In genomic region chr6:87730591-87731462, GRCm38 (mm10) we compare ENCODE assay signal across 8 mouse cellular contexts. TPM values are rescaled to one million over a fixed set of nuclear protein-coding genes. Genes with fewer than 3 reads are reported as not detected.
A peak's percentile ranks its signal among the peaks of the same experiment; 100 is the strongest.
DNase-seq lines count a peak whose midpoint lies in the region; ATAC-seq and TF ChIP-seq lines count a peak whose summit lies in the region.

Gene Efcc1 (plus strand): TSS chr6:87730869.

- peak; percentile 63 for DNase-seq in forebrain, postnatal 0 days
- peak; percentile 70 for DNase-seq in heart, postnatal 4 days
- peak; percentile 33 to 50 for DNase-seq in layer of hippocampus, adult 2 months (ENCODE audit: low spot score in 2 of 2)
- DNase-seq in lung, adult 18-20 months = peak; percentile 46 to 62
- DNase-seq in ovary, postnatal 36 days (ENCODE audit: low spot score) = peak; percentile 50
- DNase-seq in spleen, postnatal 14 days (ENCODE audit: low spot score in 2 of 2) = no peak

- no peaks in the 10 kb centered on the region; the same call in 1 of the 2 replicates for H3K9me3 ChIP-seq in E14TG2a.4 (ENCODE audit: low read length)
- no peaks in the 10 kb centered on the region for H3K9me3 ChIP-seq in forebrain, postnatal 0 days (ENCODE audit: low read length)

- 2% methylated on average over 83 of the region's 90 CpGs for WGBS in forebrain, postnatal 0 days

- H3K4me2 ChIP-seq in forebrain, postnatal 0 days (ENCODE audit: low read depth) = peak within 1 kb of the TSS; percentile 94

- peak; percentile 79 for ATAC-seq in forebrain, postnatal 0 days

- H3K9ac ChIP-seq in forebrain, postnatal 0 days = peak within 1 kb of the TSS; percentile 63

- no peak within 1 kb of the TSS for H3K27ac ChIP-seq in bone marrow macrophage, adult 2 months (ENCODE audit: insufficient read depth, low read depth, low read length)
- peak within 1 kb of the TSS; percentile 72 for H3K27ac ChIP-seq in forebrain, postnatal 0 days (ENCODE audit: low read depth, low read length)
- peak within 1 kb of the TSS; percentile 89 for H3K27ac ChIP-seq in layer of hippocampus, adult 2 months

- H3K4me3 ChIP-seq in E14TG2a.4 (replicated peaks; ENCODE audit: low read length) = peak within 1 kb of the TSS; percentile 82
- H3K4me3 ChIP-seq in bone marrow macrophage, adult 2 months (ENCODE audit: insufficient read depth, low read length) = 0 out of 2 replicates have a peak within 1 kb of the TSS, but pooled peaks have one; percentile 5
- H3K4me3 ChIP-seq in forebrain, postnatal 0 days (ENCODE audit: low read depth, low read length) = peak within 1 kb of the TSS; percentile 58
- peak within 1 kb of the TSS; percentile 63 for H3K4me3 ChIP-seq in layer of hippocampus, adult 2 months

- no peak for TF ChIP-seq POLR2A in bone marrow macrophage, adult 2 months (IDR thresholded peaks at IDR 0.05; ENCODE audit: borderline replicate concordance, low read depth, low read length)

- TF ChIP-seq CTCF in E14TG2a.4 (conservative IDR thresholded peaks at IDR 0.05; ENCODE audit: low read length) = no peak
- TF ChIP-seq CTCF in bone marrow macrophage, adult 2 months (IDR thresholded peaks at IDR 0.05; ENCODE audit: low read depth, low read length) = no peak
- TF ChIP-seq CTCF in forebrain, postnatal 0 days (IDR thresholded peaks at IDR 0.05; ENCODE audit: low read depth) = no peak; the same call in 1 of the 2 replicates
- peak; percentile 50 for TF ChIP-seq CTCF in layer of hippocampus, adult 2 months (conservative IDR thresholded peaks at IDR 0.05)

- peaks cover 85% of the 10 kb centered on the region for H3K27me3 ChIP-seq in E14TG2a.4 (ENCODE audit: insufficient read depth, low read length)
- peaks cover 27% of the 10 kb centered on the region for H3K27me3 ChIP-seq in forebrain, postnatal 0 days (ENCODE audit: insufficient read depth, low read length)

- no peaks in the 10 kb centered on the region for H3K36me3 ChIP-seq in E14TG2a.4 (ENCODE audit: insufficient read depth, low read length)
- H3K36me3 ChIP-seq in forebrain, postnatal 0 days (ENCODE audit: insufficient read depth) = no peaks in the 10 kb centered on the region

- peaks cover 31% of the 10 kb centered on the region for H3K4me1 ChIP-seq in E14TG2a.4 (replicated peaks; ENCODE audit: low read depth, low read length)
- H3K4me1 ChIP-seq in bone marrow macrophage, adult 2 months (ENCODE audit: control insufficient read depth, insufficient read depth, low read length) = no peaks in the 10 kb centered on the region
- peaks cover 11% of the 10 kb centered on the region; the same call in 1 of the 2 replicates for H3K4me1 ChIP-seq in forebrain, postnatal 0 days (ENCODE audit: insufficient read depth)

RNA-seq across cellular contexts. Expression of gene Efcc1, which starts in this region (rescaled TPM):
- polyA plus RNA-seq in bone marrow macrophage, adult 2 months (2012; ENCODE audit: insufficient read depth, insufficient read length, missing spikeins) = not detected in 2 replicates
- 4.8 and 7.3 TPM in 2 replicates for total RNA-seq in forebrain, postnatal 0 days (2014; rRNA removed)
- polyA plus RNA-seq in forebrain, postnatal 0 days (2015; fragmentation: Nextera tagmentation; extraction: Ambion mirVana) = 4.7 and 7.8 TPM in 2 replicates
- total RNA-seq in heart, postnatal 4 days (2021) = 1 to 10 TPM; 1.5 to 2.4 TPM
- total RNA-seq in layer of hippocampus, adult 2 months (2021) = 1 to 10 TPM; 3.7 to 4.3 TPM

Comparison
In these comparisons a context has a peak if more than half of its experiments do, and no peak if none do; other contexts are left out.
1. H3K4me3 ChIP-seq: peak in every context shown above with its lines; median percentile 82 in E14TG2a.4; 63 in layer of hippocampus, adult 2 months; 58 in forebrain, postnatal 0 days; 5 in bone marrow macrophage, adult 2 months.
2. DNase-seq: peak in forebrain, postnatal 0 days (single experiment), heart, postnatal 4 days (single experiment), layer of hippocampus, adult 2 months (2 of 2), lung, adult 18-20 months (2 of 2) and ovary, postnatal 36 days (single experiment); none in spleen, postnatal 14 days (0 of 2).